Mouse (Mus musculus): Measurements from ENCODE around the gene Gm28308. TPM values are rescaled to one million over a fixed set of nuclear protein-coding genes. Genes with fewer than 3 reads are reported as not detected.

The Gm28308 gene
- total RNA-seq, 1 experiment from 2014 or later: not detected

GRCm38 (mm10) chr6:52208868-52209684 is 4.1 kb downstream of the Gm28308 start:
- no peak for ATAC-seq (replicated peaks; ENCODE audit: low read depth, poor library complexity, severe bottlenecking)

- ATAC-seq (replicated peaks; ENCODE audit: low read depth, poor library complexity, severe bottlenecking): no peak
Measured at GRCm38 (mm10) chr6:52208072-52208867, 4.9 kb downstream of the Gm28308 start, which contains the start of gene Hoxa6. Gene Hoxa6, minus strand, starts transcription at chr6:52208722.

- no peak for ATAC-seq (replicated peaks; ENCODE audit: low read depth, poor library complexity, severe bottlenecking)
Measured at GRCm38 (mm10) chr6:52207684-52207976, 5.5 kb downstream of the Gm28308 start.

GRCm38 (mm10) chr6:52206882-52207683 is 6.1 kb downstream of the Gm28308 start:
- no peak for ATAC-seq (replicated peaks; ENCODE audit: low read depth, poor library complexity, severe bottlenecking)

- ATAC-seq (replicated peaks; ENCODE audit: low read depth, poor library complexity, severe bottlenecking): no peak
Measured at GRCm38 (mm10) chr6:52205638-52206621, 7.2 kb downstream of the Gm28308 start.

- ATAC-seq (replicated peaks; ENCODE audit: low read depth, poor library complexity, severe bottlenecking): no peak
Measured at GRCm38 (mm10) chr6:52205221-52205620, 7.9 kb downstream of the Gm28308 start.

- ATAC-seq (replicated peaks; ENCODE audit: low read depth, poor library complexity, severe bottlenecking): peak; percentile 40; the same call in 1 of the 2 replicates
Measured at GRCm38 (mm10) chr6:52204050-52204752, 8.9 kb downstream of the Gm28308 start, which contains the start of gene Hoxa5. Gene Hoxa5, minus strand, starts transcription at chr6:52204587.

- no peak for ATAC-seq (replicated peaks; ENCODE audit: low read depth, poor library complexity, severe bottlenecking)
Measured at GRCm38 (mm10) chr6:52203371-52204049, 9.6 kb downstream of the Gm28308 start.

- ATAC-seq (replicated peaks; ENCODE audit: low read depth, poor library complexity, severe bottlenecking): no peak
Measured at GRCm38 (mm10) chr6:52203121-52203370, 10.1 kb downstream of the Gm28308 start.

- no peak for ATAC-seq (replicated peaks; ENCODE audit: low read depth, poor library complexity, severe bottlenecking)
Measured at GRCm38 (mm10) chr6:52202362-52203120, 10.6 kb downstream of the Gm28308 start.

- ATAC-seq (replicated peaks; ENCODE audit: low read depth, poor library complexity, severe bottlenecking): no peak
Measured at GRCm38 (mm10) chr6:52201269-52201668, 11.9 kb downstream of the Gm28308 start.

GRCm38 (mm10) chr6:52200751-52201250 is 12.3 kb downstream of the Gm28308 start:
- ATAC-seq (replicated peaks; ENCODE audit: low read depth, poor library complexity, severe bottlenecking): no peak

GRCm38 (mm10) chr6:52200073-52200750 is 12.9 kb downstream of the Gm28308 start:
- no peak for ATAC-seq (replicated peaks; ENCODE audit: low read depth, poor library complexity, severe bottlenecking)

- ATAC-seq (replicated peaks; ENCODE audit: low read depth, poor library complexity, severe bottlenecking): no peak
Measured at GRCm38 (mm10) chr6:52197271-52197670, 15.9 kb downstream of the Gm28308 start.

- ATAC-seq (replicated peaks; ENCODE audit: low read depth, poor library complexity, severe bottlenecking): no peak
Measured at GRCm38 (mm10) chr6:52196811-52197210, 16.3 kb downstream of the Gm28308 start.

GRCm38 (mm10) chr6:52194690-52195089 is 18.4 kb downstream of the Gm28308 start:
- ATAC-seq (replicated peaks; ENCODE audit: low read depth, poor library complexity, severe bottlenecking): no peak

All from common myeloid progenitor, adult 5-6 weeks (primary cell).